Comparison of ENCODE assay signal across 10 mouse cellular contexts in the genomic region with DNA sequence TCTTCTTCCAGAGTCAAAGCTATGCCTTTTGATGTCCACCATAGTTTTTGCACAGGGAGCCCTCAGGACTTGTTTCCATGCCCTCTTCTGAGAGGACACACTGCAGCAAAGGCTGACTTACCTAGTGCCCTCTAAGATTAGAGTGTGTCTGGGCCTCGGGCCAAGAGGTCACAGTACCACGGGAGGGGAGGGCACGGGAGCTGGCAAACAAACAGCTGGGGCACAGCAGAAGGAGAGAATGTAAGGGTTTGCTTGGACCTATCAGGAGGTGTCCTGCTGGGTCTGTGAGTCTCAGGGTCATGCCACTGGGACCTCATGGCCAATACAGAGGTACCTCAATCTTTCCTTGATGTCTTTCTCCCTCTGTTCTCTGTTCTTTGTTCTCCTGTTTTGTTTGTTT. TPM values are rescaled to one million over a fixed set of nuclear protein-coding genes. Genes with fewer than 3 reads are reported as not detected.
DNase-seq lines count a peak whose midpoint lies in the region; ATAC-seq lines count a peak whose summit lies in the region.
"Had no signal": no experiment of that assay in that cellular context is flagged by ENCODE, and none has a peak within 500 bp of the region (broad histone marks: within the 10 kb centered on the region; RNA-seq: fewer than 3 reads in every experiment).

No protein-coding gene starts in this region.

- ATAC-seq in CD4-positive, CD25-positive, alpha-beta regulatory T cell, adult 4 months: no peak
- ATAC-seq: Patski had no signal

- no peak overlapping the region for H3K4me3 ChIP-seq in brown adipose tissue, adult 24 weeks (ENCODE audit: insufficient read depth, low read depth, low read length)
- H3K4me3 ChIP-seq: stomach, embryonic 15.5 days had no signal

- intact Hi-C loops in left cerebral cortex, postnatal 4 days (cut with DNase I): no loop called here
- intact Hi-C loops in left cerebral cortex, postnatal 14 days (cut with DNase I): no loop called here

- DNase-seq in left cerebral cortex, postnatal 4 days: peak; percentile 39
- DNase-seq in left cerebral cortex, postnatal 14 days (ENCODE audit: low spot score in 2 of 2): no peak
- peak; percentile 90 for DNase-seq in kidney, postnatal 14 days
- DNase-seq in ovary, postnatal 10 days (ENCODE audit: low spot score): peak; percentile 26
- DNase-seq in thymus, postnatal 14 days: no peak
- DNase-seq in gastrocnemius, postnatal 25 days: no peak

- H3K27ac ChIP-seq in brown adipose tissue, adult 24 weeks (replicated peaks; ENCODE audit: low read depth, low read length): peak overlapping the region; percentile 89
- H3K27ac ChIP-seq: stomach, embryonic 15.5 days had no signal

- peaks cover 33% of the 10 kb centered on the region for H3K4me1 ChIP-seq in brown adipose tissue, adult 24 weeks (ENCODE audit: control insufficient read depth, insufficient read depth, insufficient read length, low read length)
- H3K4me1 ChIP-seq: stomach, embryonic 15.5 days had no signal

RNA-seq across cellular contexts. Expression of a gene that starts 57.1 kb away (rescaled TPM):
- not detected for total RNA-seq in left cerebral cortex, postnatal 4 days (2021)
- under 1 TPM in 1 of 2 experiments, not detected in 1; 0.35 TPM for total RNA-seq in left cerebral cortex, postnatal 14 days (2021)
- 2.9 TPM in 1 of 2 replicates, not detected in the other for polyA plus RNA-seq in brown adipose tissue, adult 24 weeks (2012; ENCODE audit: insufficient read depth, insufficient read length, missing spikeins)
- 1 to 10 TPM in 1 of 2 experiments, under 1 TPM in 1; 0.35 to 1.1 TPM for polyA plus RNA-seq in CD4-positive, CD25-positive, alpha-beta regulatory T cell, adult 4 months (2017; shearing (Covaris generic))
- total RNA-seq in gastrocnemius, postnatal 25 days (2021): not detected

Comparison
In these comparisons a context has a peak if more than half of its experiments do, and no peak if none do; other contexts are left out.
1. DNase-seq: peak in left cerebral cortex, postnatal 4 days (single experiment), kidney, postnatal 14 days (single experiment) and ovary, postnatal 10 days (single experiment); none in left cerebral cortex, postnatal 14 days (0 of 2), thymus, postnatal 14 days (single experiment) and gastrocnemius, postnatal 25 days (single experiment).